Mouse (Mus musculus) bone marrow, adult 2 months (tissue): ENCODE results near the gene Cdh1.

Source experiments
- CTCF ChIP-seq: fragments of 200-500 bp; IDR thresholded peaks from 2 replicates; pipeline ENCODE4 v1.5.1; 2011; ENCODE audit warnings: low read length, control low read depth; ENCODE audit not compliant: control insufficient read depth, insufficient read depth
- POLR2A ChIP-seq: fragments of 200-500 bp; IDR thresholded peaks from 2 replicates; pipeline ENCODE4 v1.6.1; 2011; ENCODE audit warnings: low read depth, mild to moderate bottlenecking, control low read depth, low read length, borderline replicate concordance; ENCODE audit not compliant: control insufficient read depth

DNA sequence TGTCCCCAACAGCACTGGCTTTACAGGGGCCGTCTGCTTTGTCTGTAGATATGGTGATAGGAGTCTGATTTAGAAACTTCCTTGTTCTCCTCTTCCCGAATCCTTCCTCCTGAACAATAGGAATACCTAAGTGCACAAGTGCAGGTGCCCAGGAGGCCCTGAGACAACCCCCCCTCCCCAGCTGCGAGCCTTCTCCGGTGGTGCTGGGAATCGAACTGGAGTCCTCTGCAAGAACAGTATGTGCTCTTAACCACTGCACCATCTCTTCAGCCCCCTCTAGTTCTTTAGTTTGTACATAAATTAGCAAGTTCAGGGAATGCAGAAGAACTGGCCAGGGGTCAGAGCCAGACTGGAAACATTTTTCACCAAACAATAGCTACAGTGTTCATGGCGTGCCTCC is 14.7 kb downstream of the Cdh1 start:
- TF ChIP-seq CTCF (no peak), POLR2A (no peak)
